Mouse (Mus musculus) left cerebral cortex, adult 18-20 months (tissue): ENCODE data around the gene 4933416C03Rik. TPM values are rescaled to one million over a fixed set of nuclear protein-coding genes. Genes with fewer than 3 reads are reported as not detected.

Experiments
- DNase-seq, 2 experiments: peaks; one replicate each; pipeline ENCODE4 v3.0.0; 2021 to 2022; ENCODE audit warnings: low spot score in 2 of 2, mixed read lengths in 1 of 2
- total RNA-seq, 2 experiments: library from RNA; stranded (reverse); gene quantifications; 2 replicates each; pipeline ENCODE4 v1.2.3; 2021

Gene 4933416C03Rik
- total RNA-seq, 2 experiments from 2014 or later, result not detected

- no peak for DNase-seq
Observed at GRCm38 (mm10) chr10:116080841-116081240, 32.9 kb downstream of the 4933416C03Rik start.

GRCm38 (mm10) chr10:116079396-116079795, 34.3 kb downstream of the 4933416C03Rik start:
- DNase-seq, result no peak

GRCm38 (mm10) chr10:116078636-116079035, 35.1 kb downstream of the 4933416C03Rik start:
- no peak for DNase-seq

- peak in 1 of 2 experiments; percentile 11 for DNase-seq
Observed at GRCm38 (mm10) chr10:116075954-116076353, 37.8 kb downstream of the 4933416C03Rik start.

Other genes starting within 250 kb of the 4933416C03Rik start
- 10 to 100 TPM; 17.0 to 18.5 TPM for gene Ptprr, start 95.7 kb downstream of the 4933416C03Rik start, total RNA-seq
- gene Ptprb, start 161.6 kb upstream of the 4933416C03Rik start, total RNA-seq, result 10 to 100 TPM; 13.1 to 15.0 TPM